Mouse (Mus musculus) MEL (cell line): ENCODE measurements around the gene Nfia. TPM values are rescaled to one million over a fixed set of nuclear protein-coding genes. Genes with fewer than 3 reads are reported as not detected.
A peak's percentile ranks its signal among the peaks of the same experiment; 100 is the strongest.

Experiments
- DNase-seq: peaks from one replicate; pipeline ENCODE4 v3.0.0; 2011; ENCODE audit warnings: low read depth, low spot score
- H3K27ac ChIP-seq: 2 replicates; pipeline ENCODE4 v1.5.1; 2012; ENCODE audit warnings: low read depth, mild to moderate bottlenecking, control low read depth, low read length, moderate library complexity; ENCODE audit not compliant: control insufficient read depth
- H3K27me3 ChIP-seq, 2 experiments: fragments of 150-350 bp in 1 of 2; sonication (generic) in 1 of 2; 2 replicates each; pipeline ENCODE4 v1.6.1; 2012; ENCODE audit warnings: low read length in 2 of 2, mild to moderate bottlenecking in 2 of 2, improper control_type of control experiment in 1 of 2, moderate library complexity in 1 of 2; ENCODE audit not compliant: insufficient read depth in 2 of 2, control insufficient read depth in 1 of 2
- H3K36me3 ChIP-seq, 2 experiments: 2 replicates each; pipeline ENCODE4 v1.6.1; 2012 to 2014; ENCODE audit warnings: low read length in 2 of 2, improper control_type of control experiment in 1 of 2, inconsistent platforms in 1 of 2, mild to moderate bottlenecking in 1 of 2; ENCODE audit not compliant: insufficient read depth in 2 of 2, control insufficient read depth in 1 of 2
- H3K4me1 ChIP-seq, 2 experiments: fragments of 150-350 bp in 1 of 2; sonication (generic) in 1 of 2; 2 replicates each; pipeline ENCODE4 v1.6.1; 2012; ENCODE audit warnings: low read length in 2 of 2, improper control_type of control experiment in 1 of 2, mild to moderate bottlenecking in 1 of 2; ENCODE audit not compliant: insufficient read depth in 2 of 2, control insufficient read depth in 1 of 2
- H3K4me3 ChIP-seq, 2 experiments: fragments of 150-350 bp in 1 of 2; sonication (generic) in 1 of 2; 2 replicates each; pipeline ENCODE4 v1.5.1; 2012; ENCODE audit warnings: low read depth in 2 of 2, low read length in 2 of 2, mild to moderate bottlenecking in 2 of 2, moderate library complexity in 2 of 2, control low read depth in 1 of 2, improper control_type of control experiment in 1 of 2; ENCODE audit not compliant: control insufficient read depth in 1 of 2, insufficient read depth in 1 of 2
- H3K79me2 ChIP-seq: 2 replicates; pipeline ENCODE4 v1.6.1; 2012; ENCODE audit warnings: mild to moderate bottlenecking, low read length, moderate library complexity; ENCODE audit not compliant: control insufficient read depth, poor library complexity, insufficient read depth
- H3K9ac ChIP-seq: 2 replicates; pipeline ENCODE4 v1.6.1; 2012; ENCODE audit warnings: low read depth, mild to moderate bottlenecking, control low read depth, low read length, moderate library complexity; ENCODE audit not compliant: control insufficient read depth, poor library complexity, severe bottlenecking
- H3K9me3 ChIP-seq: fragments of 150-350 bp; sonication (generic); replicated peaks from 2 replicates; pipeline ENCODE4 v1.6.1; 2012; ENCODE audit warnings: mild to moderate bottlenecking, low read length, improper control_type of control experiment, moderate library complexity; ENCODE audit not compliant: insufficient read depth
- CHD1 ChIP-seq: IDR thresholded peaks from 2 replicates; pipeline ENCODE4 v1.6.1; 2012; ENCODE audit warnings: low read depth, mild to moderate bottlenecking, inconsistent platforms, low read length, improper control_type of control experiment
- E2F4 ChIP-seq: IDR thresholded peaks from 2 replicates; pipeline ENCODE4 v1.6.1; 2011; ENCODE audit warnings: low read depth, low read length, improper control_type of control experiment, borderline replicate concordance
- ELF1 ChIP-seq: IDR thresholded peaks from 2 replicates; pipeline ENCODE4 v1.6.1; 2014; ENCODE audit warnings: low read depth, mild to moderate bottlenecking, inconsistent platforms, low read length, improper control_type of control experiment, moderate library complexity
- EP300 ChIP-seq, 2 experiments: IDR thresholded peaks; 2 replicates each; pipeline ENCODE4 v1.6.1; 2011; ENCODE audit warnings: improper control_type of control experiment in 2 of 2, low read length in 2 of 2, low read depth in 1 of 2, mild to moderate bottlenecking in 1 of 2
- ETS1 ChIP-seq: IDR thresholded peaks from 2 replicates; pipeline ENCODE4 v1.6.1; 2012; ENCODE audit warnings: low read depth, mild to moderate bottlenecking, inconsistent platforms, low read length, improper control_type of control experiment, moderate library complexity
- GABPA ChIP-seq: IDR thresholded peaks from 2 replicates; pipeline ENCODE4 v1.6.1; 2012; ENCODE audit warnings: low read depth, mild to moderate bottlenecking, inconsistent platforms, low read length, improper control_type of control experiment, moderate library complexity
- GATA1 ChIP-seq: IDR thresholded peaks from 2 replicates; pipeline ENCODE4 v1.6.1; 2011; ENCODE audit warnings: low read depth, low read length, improper control_type of control experiment
- JUND ChIP-seq: IDR thresholded peaks from 2 replicates; pipeline ENCODE4 v1.6.1; 2011; ENCODE audit warnings: low read depth, mild to moderate bottlenecking, improper control_type of control experiment, low read length
- KAT2A ChIP-seq: conservative IDR thresholded peaks from 2 replicates; pipeline ENCODE4 v1.6.1; 2012; ENCODE audit warnings: low read depth, low read length, improper control_type of control experiment, inconsistent platforms
- MAFK ChIP-seq: IDR thresholded peaks from 2 replicates; pipeline ENCODE4 v1.6.1; 2011; ENCODE audit warnings: low read depth, mild to moderate bottlenecking, low read length, improper control_type of control experiment, borderline replicate concordance
- MAX ChIP-seq: IDR thresholded peaks from 2 replicates; pipeline ENCODE4 v1.6.1; 2011; ENCODE audit warnings: low read length, improper control_type of control experiment
- MAZ ChIP-seq: IDR thresholded peaks from 2 replicates; pipeline ENCODE4 v1.6.1; 2012; ENCODE audit warnings: low read depth, mild to moderate bottlenecking, inconsistent platforms, low read length, improper control_type of control experiment
- MXI1 ChIP-seq: IDR thresholded peaks from 2 replicates; pipeline ENCODE4 v1.6.1; 2011; ENCODE audit warnings: mild to moderate bottlenecking, low read depth, low read length, improper control_type of control experiment
- MYB ChIP-seq: IDR thresholded peaks from 2 replicates; pipeline ENCODE4 v1.6.1; 2011; ENCODE audit warnings: mild to moderate bottlenecking, low read depth, low read length, improper control_type of control experiment
- MYC ChIP-seq: IDR thresholded peaks from 2 replicates; pipeline ENCODE4 v1.6.1; 2011; ENCODE audit warnings: low read depth, mild to moderate bottlenecking, low read length, improper control_type of control experiment, moderate library complexity
- NELFE ChIP-seq: IDR thresholded peaks from 2 replicates; pipeline ENCODE4 v1.6.1; 2011; ENCODE audit warnings: low read depth, low read length, improper control_type of control experiment
- NRF1 ChIP-seq: IDR thresholded peaks from 2 replicates; pipeline ENCODE4 v1.6.1; 2014; ENCODE audit warnings: low read depth, mild to moderate bottlenecking, inconsistent platforms, low read length, improper control_type of control experiment, moderate library complexity; ENCODE audit not compliant: poor library complexity, insufficient read depth, severe bottlenecking
- POLR2A ChIP-seq, 2 experiments: IDR thresholded peaks; 2 replicates each; pipeline ENCODE4 v1.6.1; 2011 to 2012; ENCODE audit warnings: low read length in 2 of 2, mild to moderate bottlenecking in 2 of 2, control low read depth in 1 of 2, improper control_type of control experiment in 1 of 2, low read depth in 1 of 2, moderate library complexity in 1 of 2; ENCODE audit not compliant: control insufficient read depth in 1 of 2, insufficient read depth in 1 of 2, poor library complexity in 1 of 2
- POLR2AphosphoS2 ChIP-seq: IDR thresholded peaks from 2 replicates; pipeline ENCODE4 v1.6.1; 2011; ENCODE audit warnings: low read length, improper control_type of control experiment
- SIN3A ChIP-seq: IDR thresholded peaks from 2 replicates; pipeline ENCODE4 v1.6.1; 2012; ENCODE audit warnings: low read length, improper control_type of control experiment, inconsistent platforms
- TAL1 ChIP-seq: IDR thresholded peaks from 2 replicates; pipeline ENCODE4 v1.6.1; 2012; ENCODE audit warnings: mild to moderate bottlenecking, inconsistent platforms, low read length, moderate library complexity, mixed read lengths
- USF1 ChIP-seq: IDR thresholded peaks from 2 replicates; pipeline ENCODE4 v1.6.1; 2014; ENCODE audit warnings: low read depth, mild to moderate bottlenecking, inconsistent platforms, low read length, improper control_type of control experiment, moderate library complexity
- USF2 ChIP-seq, 2 experiments: IDR thresholded peaks; 2 replicates each; pipeline ENCODE4 v1.6.1; 2011 to 2012; ENCODE audit warnings: improper control_type of control experiment in 2 of 2, low read length in 2 of 2, borderline replicate concordance in 1 of 2, inconsistent platforms in 1 of 2, low read depth in 1 of 2, mild to moderate bottlenecking in 1 of 2; ENCODE audit not compliant: insufficient read depth in 1 of 2
- ZC3H11A ChIP-seq: IDR thresholded peaks from 2 replicates; pipeline ENCODE4 v1.6.1; 2012; ENCODE audit warnings: low read depth, mild to moderate bottlenecking, inconsistent platforms, low read length, improper control_type of control experiment
- ZKSCAN1 ChIP-seq: IDR thresholded peaks from 2 replicates; pipeline ENCODE4 v1.6.1; 2012; ENCODE audit warnings: low read depth, mild to moderate bottlenecking, inconsistent platforms, low read length, improper control_type of control experiment, moderate library complexity
- ZMIZ1 ChIP-seq: IDR thresholded peaks from 2 replicates; pipeline ENCODE4 v1.6.1; 2012; ENCODE audit warnings: low read depth, mild to moderate bottlenecking, inconsistent platforms, low read length, improper control_type of control experiment, moderate library complexity
- ZNF384 ChIP-seq: IDR thresholded peaks from 2 replicates; pipeline ENCODE4 v1.6.1; 2012; ENCODE audit warnings: low read depth, mild to moderate bottlenecking, inconsistent platforms, low read length, improper control_type of control experiment
- polyA plus RNA-seq, 2 experiments: library from polyadenylated mRNA; stranded (reverse) in 1 of 2; unstranded in 1 of 2; fragments of >175 nt in 1 of 2; fragments of >200 nt in 1 of 2; gene quantifications; 2 replicates each; pipeline versions ENCODE4 v1.2.1 to v1.2.4; 2012; ENCODE audit warnings: low replicate concordance in 2 of 2, low read depth in 1 of 2; ENCODE audit not compliant: insufficient read length in 2 of 2, insufficient read depth in 1 of 2, missing spikeins in 1 of 2
- total RNA-seq: library from RNA; depleted of rRNA; stranded (reverse); fragments of 300-350 nt; gene quantifications from 2 replicates; pipeline ENCODE4 v1.2.3, GENCODE M21; 2012

The Nfia gene
- total and polyA plus RNA-seq, 3 experiments, result 10.2 to 20.5 (median 13.4) TPM

- TF ChIP-seq KAT2A, result no peak
- no peak; the same call in 1 of the 2 replicates for TF ChIP-seq GATA1
- TF ChIP-seq SIN3A, result peak; percentile 73
- no peak for TF ChIP-seq TAL1
- no peak for TF ChIP-seq ZC3H11A
- no peak for TF ChIP-seq GABPA
Observed at GRCm38 (mm10) chr4:97775059-97775458, 2.5 kb downstream of the Nfia start (continued).

DNA sequence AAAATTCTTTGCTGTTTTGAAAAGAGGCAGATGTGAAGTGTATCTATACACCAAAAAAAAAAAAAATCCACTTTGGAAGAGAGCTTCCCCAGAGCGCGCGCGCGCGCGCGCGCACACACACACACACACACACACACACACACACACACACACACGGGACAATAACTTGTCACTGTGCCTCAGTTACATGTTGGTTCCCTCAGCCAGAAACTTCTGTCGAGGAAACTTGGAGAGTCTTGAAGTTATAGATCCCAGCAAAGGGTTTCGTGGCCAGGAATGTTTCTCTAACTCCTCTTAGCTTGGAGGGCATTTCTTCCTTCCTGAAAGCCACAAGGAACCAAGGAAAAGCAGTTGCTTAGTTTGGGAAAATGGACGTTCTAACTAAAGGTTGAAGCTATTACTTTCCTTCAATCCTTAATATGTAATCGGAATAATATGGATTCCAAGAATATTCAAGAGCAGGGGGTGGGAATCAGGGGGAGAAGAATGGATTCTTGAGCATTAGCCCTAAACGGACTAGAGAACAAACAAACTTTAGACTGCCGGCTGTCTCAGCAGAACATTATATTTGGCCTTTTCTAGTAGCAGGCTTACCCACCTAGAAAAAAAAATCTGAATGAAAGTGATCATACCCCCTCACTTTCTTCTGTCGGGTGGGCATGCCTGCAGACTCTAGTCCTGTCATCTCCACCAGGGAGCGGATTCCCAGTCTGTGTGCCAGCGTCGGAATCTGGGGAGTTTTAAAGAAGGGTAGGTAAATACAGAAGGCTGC, 3.1 kb downstream of the Nfia start:
- Histone ChIP-seq H3K27ac (peak overlapping the region; percentile 88), H3K4me1 (peaks cover 0 to 5% of the 10 kb centered on the region in 2 experiments; a peak in 3 of 4 replicates), H3K9me3 (no peaks in the 10 kb centered on the region), H3K9ac (peak overlapping the region; percentile 83), H3K79me2 (peaks cover 40% of the 10 kb centered on the region), H3K27me3 (no peaks in the 10 kb centered on the region), H3K36me3 (peaks cover 0 to 4% of the 10 kb centered on the region in 2 experiments; a peak in 2 of 4 replicates), H3K4me3 (peak overlapping the region; percentile 51 to 73)
- TF ChIP-seq SIN3A (peak; percentile 5; the same call in 1 of the 2 replicates), E2F4 (peak; percentile 62; the same call in 1 of the 2 replicates), MYC (0 out of 2 replicates have a peak, but pooled peaks have one; percentile 15), KAT2A (no peak), EP300 (IDR thresholded peaks at IDR 0.05; ENCODE audit: low read depth in 1 of 2, low read length in 2 of 2) (0 out of 4 replicates have a peak, but pooled peaks of 1 of the 2 experiments have one; percentile 12), MAFK (no peak), ZKSCAN1 (no peak), TAL1 (no peak), CHD1 (peak; percentile 86), MAZ (0 out of 2 replicates have a peak, but pooled peaks have one; percentile 4), ZC3H11A (no peak), NRF1 (0 out of 2 replicates have a peak, but pooled peaks have one; percentile 28), ZNF384 (peak; percentile 83), MXI1 (no peak; the same call in 1 of the 2 replicates), JUND (no peak), NELFE (no peak), POLR2AphosphoS2 (no peak), USF2 (IDR thresholded peaks at IDR 0.05; ENCODE audit: borderline replicate concordance in 1 of 2, insufficient read depth in 1 of 2, low read depth in 1 of 2, low read length in 2 of 2) (no peak), ELF1 (no peak), MAX (no peak), ZMIZ1 (no peak), MYB (no peak), USF1 (no peak), ETS1 (no peak), POLR2A (IDR thresholded peaks at IDR 0.05; ENCODE audit: control insufficient read depth in 1 of 2, insufficient read depth in 1 of 2, low read depth in 1 of 2, low read length in 2 of 2, poor library complexity in 1 of 2) (no peak)
- DNase-seq, result peak; percentile 62
